Mouse (Mus musculus) left cerebral cortex, postnatal 14 days (tissue): ENCODE results near the gene Unc5c. TPM values are rescaled to one million over a fixed set of nuclear protein-coding genes. Genes with fewer than 3 reads are reported as not detected.

Source experiments
- DNase-seq, 2 experiments: peaks; one replicate each; pipeline ENCODE4 v3.0.0; 2021 to 2022; ENCODE audit warnings: low spot score in 2 of 2, mixed read lengths in 1 of 2
- intact Hi-C: fragments of 180-260 bp; cut with DNase I; formaldehyde crosslinking; loops from one replicate; pipeline ENCODE4 v1.15.1; 2025
- total RNA-seq, 2 experiments: library from RNA; stranded (reverse); gene quantifications; 2 replicates each; pipeline ENCODE4 v1.2.3; 2021

The Unc5c gene
- total RNA-seq, 2 experiments from 2014 or later, result 30.7 to 31.7 TPM

DNA sequence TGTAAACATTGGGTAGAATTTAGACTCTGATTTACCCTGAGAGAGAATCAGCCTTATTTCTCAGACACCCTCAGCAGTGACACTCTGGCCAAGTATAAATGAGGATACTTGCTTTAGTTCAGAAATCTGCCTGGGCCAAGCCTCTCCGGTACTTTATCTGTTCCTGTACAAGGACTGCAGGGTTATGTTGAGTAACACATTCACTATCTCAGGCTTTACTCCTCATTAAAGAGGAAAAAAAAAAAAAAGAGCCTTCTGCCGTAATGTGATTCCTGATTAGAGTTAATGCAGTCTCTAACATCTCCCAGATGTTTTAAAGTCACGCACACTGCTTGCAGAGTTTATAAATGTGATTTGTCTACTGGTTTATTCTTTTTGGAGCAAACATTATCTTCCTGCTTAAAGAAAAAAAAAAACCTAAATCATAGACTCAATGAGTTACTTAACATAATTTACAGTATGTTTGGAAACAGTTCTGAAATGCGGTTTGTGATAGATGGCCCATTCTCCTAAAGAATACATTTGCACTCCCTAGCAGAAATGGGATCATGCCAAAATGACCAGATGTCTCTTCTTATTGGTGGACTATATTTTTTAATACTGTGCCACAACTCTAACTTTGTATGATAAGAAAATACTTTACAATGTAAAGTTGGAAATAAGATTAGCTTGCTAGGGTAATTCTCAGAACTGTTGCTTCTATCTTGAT lies 33.5 kb downstream of the Unc5c start:
- no peak for DNase-seq

DNA sequence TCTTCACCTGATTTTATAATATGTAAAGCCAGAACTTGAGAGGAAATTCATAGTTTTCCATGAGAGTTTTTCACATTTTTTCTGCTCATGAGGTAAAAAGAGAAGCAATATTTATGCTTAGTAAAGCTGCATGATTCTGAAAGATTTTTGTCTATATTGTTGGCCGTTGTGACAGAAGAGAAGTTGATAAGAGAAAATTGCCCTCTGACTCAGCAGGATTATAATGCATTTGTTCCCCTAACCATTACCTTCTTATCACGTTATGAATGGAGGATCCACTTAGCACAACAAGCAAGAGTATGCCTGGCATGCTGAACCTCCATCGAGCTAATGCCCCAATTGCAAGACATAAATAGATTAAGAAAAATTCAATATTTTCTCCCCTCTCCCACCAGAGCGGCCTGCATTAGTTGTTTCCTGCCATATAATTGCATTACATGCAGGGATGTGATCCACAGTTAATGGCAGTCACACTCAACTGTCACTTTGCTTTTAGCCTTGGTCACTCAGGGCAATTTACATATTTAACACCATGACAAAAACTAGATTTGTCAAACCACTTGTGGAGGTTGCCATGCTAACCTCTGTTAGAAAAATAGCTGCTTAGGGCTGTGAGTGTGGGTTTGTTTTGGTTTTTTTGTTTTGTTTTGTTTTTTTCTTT lies 37.0 kb downstream of the Unc5c start:
- intact Hi-C loops, result no loop called here
- no peak for DNase-seq

More for the DNA sequence above, 33.5 kb downstream of the Unc5c start:
- intact Hi-C loops, result no loop called here

DNA sequence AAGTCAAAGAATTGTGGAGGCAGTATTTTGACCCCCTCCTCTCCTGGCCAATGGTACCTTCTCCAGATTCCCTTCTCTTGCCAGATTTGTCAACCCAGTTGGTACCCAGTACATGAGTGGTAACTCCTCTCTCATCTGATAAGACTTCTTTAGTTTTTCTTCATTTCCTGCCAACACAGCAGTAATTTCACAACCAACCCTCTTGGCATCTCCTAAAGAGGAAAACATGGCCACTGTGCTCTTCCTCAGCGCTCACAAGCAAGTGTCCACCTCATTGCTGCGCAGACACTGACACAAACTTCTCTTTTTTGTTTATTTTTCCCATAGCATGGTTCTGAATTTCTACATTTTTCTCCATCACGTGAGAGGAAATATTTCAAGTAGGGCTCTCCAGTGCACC lies 38.3 kb downstream of the Unc5c start:
- DNase-seq, result no peak
- intact Hi-C loops, result no loop called here

DNA sequence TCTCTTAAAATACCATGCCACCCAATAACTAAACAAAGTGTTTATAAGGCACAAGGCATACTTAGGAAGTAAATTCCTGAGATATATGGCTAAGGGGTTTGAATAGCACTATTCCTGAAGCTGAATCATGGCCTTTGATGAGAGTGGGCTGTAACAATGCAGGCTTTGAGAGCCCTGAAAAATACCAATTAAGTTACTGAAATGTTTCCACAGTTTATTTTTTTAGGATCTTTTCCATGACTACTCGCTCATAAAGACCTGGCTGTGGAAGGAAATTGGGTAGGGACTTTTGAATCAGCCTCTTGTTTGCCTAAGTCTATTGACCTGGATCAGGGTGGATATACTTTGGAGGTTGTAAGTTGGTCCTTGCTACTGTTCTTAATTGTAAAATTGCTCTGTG lies 44.8 kb downstream of the Unc5c start:
- no peak for DNase-seq
- intact Hi-C loops, result no loop called here

DNA sequence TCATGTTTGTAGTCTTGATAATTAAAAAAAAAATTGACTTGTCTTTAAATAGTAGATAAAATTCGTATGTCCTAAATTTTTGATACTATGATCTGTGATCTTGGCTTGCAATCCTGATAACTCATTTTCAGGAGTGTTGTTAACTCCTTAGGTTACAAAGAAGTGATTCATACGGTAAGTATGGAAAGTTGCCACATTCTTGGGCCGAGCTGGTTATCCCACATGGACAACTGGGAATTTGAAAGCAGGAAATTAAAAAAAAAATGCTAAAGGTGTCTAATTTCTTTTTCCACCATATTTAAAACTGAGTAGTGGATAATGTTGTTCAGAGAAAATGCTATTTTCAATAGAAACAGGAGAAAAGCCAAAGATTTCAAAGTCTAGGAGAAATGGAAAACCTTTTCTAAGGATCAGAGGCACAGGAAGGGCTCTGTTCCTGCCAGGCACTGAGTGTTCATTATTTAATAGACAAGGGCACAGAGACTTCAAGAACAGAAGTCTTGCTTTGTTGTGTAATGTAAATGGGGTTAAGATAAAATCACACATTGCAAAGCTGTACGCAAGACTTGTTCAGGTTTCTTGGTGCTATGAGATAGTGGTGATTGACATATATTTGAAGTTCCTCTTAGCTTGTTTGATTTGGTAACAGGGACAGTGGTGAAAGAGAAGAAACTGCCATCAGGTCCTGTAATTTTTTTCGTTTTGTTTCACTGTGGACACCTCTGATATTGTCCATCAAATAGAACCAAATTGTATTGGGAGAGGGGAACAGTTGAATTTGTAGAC lies 46.4 kb downstream of the Unc5c start:
- DNase-seq, result no peak
- intact Hi-C loops, result no loop called here

DNA sequence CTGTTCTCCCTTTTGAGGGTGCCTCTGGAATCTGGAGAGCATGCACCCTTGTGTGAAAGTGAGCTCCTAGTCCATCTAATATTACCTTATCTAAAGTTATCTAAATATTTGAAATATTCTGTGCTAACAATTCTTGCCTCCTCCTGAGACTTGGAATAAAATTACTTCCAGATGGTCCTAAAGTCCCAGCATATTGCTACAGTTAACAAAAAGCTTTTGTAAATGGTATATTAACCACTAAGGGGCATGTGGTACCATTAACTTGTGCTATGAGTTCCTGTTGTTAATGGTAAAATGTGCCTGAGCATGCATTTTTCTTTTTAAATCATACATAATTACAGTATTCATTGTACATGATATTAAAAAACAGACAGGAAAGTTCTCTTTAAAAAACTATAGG lies 63.7 kb downstream of the Unc5c start:
- DNase-seq, result no peak
- intact Hi-C loops, result no loop called here

DNA sequence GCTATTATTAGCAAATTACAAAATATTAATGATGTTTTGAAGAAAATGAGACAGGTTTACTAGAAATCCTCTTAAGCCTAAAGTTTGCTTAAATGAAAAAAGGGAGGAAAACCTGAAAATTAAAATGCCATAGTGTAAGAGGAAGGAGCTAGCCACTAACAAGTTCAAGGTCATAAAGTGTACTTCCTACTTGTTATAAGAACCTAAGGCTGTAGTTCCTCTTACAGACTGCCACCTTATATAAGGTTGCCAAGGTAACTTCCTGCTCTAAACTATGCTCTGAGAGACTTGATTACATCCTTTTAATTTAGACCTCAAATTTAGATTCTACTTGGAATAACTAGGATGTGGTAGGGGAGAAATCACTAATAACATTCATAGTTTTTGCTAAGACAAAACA lies 64.6 kb downstream of the Unc5c start:
- intact Hi-C loops, result no loop called here
- no peak for DNase-seq

DNA sequence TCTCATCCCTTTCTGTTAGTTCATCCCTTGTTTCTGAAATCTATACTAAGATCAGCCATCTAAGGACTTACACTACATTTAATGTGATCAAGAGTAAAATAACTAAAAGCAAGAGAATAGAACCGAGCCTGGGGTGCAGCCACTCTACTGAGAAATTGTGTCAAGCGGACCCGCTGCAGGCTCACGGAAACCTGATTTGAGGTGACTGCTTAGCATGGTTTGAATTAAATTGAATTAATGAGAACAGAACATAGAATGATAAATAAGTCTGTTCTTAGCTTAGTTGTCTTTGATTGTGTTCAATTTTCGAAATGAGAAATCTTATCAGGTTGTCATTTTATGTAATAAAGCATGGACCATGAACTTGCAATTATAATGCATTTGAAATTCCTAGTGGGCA lies 68.8 kb downstream of the Unc5c start:
- intact Hi-C loops, result no loop called here
- no peak for DNase-seq

DNA sequence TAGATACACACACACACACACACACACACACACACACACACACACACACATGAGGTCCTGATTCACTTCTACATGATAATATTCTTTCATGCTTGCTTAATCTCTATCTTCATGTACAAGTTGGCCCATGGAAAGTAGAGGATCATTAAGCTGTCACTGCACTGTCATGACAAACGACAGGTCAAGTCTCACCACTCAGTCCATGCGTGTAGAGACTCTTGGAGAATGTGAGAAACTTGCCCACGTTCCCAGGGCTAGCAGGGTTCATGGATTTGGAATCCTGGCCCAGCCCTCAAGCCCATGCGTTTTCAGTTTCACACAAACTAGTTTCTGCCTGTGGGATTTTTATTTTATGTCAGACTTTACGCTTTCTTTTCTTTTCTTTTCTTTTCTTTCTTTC lies 71.8 kb downstream of the Unc5c start:
- intact Hi-C loops, result no loop called here
- no peak for DNase-seq

DNA sequence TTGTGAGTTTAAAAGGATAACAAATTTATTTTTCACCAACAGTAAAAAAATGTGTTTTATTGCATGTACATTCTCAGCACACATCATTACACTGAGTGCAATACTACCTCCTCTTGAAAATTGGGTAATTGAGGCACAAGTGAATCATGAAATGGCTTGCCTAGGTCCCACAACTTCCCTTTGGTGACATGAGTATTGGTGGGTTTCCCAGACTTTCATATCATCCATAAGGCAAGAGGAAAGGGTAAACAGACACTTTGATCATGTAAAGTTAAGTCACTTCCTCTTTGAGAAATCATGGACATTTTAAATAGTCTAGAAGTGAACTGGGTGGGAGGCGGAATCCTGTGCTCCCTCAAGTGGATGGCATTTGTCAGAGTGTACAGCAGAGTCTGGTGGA lies 73.1 kb downstream of the Unc5c start:
- DNase-seq, result no peak
- intact Hi-C loops, result no loop called here

DNA sequence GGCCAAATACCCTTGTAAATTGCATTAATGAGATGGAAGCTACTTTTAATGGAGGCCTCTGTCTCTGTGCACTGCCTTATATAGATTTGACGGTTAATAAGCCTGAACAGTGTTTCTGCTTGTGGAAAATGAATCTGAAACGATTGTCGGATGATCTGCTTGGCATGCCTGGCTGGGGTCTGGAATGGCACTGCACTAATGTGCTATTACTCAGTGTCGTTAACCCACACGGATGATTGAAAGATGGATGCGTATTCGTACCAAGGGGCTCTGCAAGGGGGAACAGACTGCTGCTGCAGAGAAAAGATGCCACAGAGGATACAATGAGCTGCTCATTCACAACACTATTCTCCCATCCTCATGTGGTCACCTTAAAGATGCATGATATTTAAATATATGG lies 75.7 kb downstream of the Unc5c start:
- DNase-seq, result no peak
- intact Hi-C loops, result no loop called here

DNA sequence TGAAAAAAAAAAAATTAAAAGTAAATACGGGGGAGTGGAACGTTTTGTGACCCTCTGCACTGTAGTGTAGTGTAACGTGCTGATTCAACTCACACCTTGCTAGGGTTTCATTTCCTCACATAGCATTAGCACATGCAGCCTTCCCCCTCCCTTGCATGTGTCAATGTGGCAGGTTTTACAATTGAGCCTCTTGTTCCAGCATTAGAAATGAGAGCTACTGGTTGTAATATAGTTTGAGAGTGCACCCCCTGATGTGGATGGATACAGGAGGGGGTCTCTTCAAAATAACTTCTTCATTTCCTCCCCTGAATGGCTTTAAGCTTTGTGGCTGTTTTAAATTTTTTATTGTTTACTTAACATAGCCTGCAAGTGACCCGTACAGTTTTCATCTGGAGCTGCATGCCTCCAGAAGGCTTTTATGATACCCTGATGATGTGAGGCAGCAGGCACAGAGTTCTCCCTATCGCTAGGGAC lies 82.4 kb downstream of the Unc5c start:
- DNase-seq, result no peak
- intact Hi-C loops, result no loop called here

DNA sequence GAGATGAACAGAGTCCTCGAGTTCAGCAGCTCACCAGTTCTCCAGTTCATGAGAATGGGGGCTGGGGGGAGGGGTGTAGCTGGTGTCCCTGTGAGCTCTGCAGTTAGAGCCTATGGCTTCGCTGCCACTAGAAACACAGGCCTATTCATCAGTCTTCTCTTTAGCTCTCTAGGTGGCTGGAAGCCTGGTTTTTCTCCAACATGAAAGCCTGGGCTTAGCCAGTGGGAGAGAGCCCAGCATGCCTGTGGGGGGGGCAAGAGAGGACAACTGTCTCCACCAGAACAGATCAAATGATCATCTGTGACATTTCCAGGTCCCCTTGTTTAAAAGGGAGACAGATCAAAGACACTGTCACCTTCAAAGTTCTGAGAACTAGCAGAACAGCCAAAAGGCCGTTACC lies 84.6 kb downstream of the Unc5c start:
- intact Hi-C loops, result no loop called here
- DNase-seq, result no peak

DNA sequence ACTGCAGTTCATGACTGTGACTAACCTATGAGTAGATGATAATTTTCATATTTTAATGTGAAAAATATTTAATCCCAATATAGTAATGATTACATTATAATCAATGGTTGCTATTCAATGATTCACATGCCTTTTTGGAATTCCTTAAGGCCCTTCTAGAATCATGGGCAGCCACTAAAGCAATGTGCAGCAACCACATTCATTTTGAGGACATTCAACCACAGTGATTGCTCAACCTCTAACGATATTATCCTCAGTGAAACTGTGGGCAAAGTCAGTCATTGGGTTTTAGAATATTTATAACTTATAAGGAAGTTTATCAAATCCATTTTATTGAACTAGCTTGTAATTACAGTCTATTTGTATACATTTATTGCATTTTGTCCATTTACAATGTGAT lies 87.9 kb downstream of the Unc5c start:
- DNase-seq, result no peak
- intact Hi-C loops, result no loop called here

DNA sequence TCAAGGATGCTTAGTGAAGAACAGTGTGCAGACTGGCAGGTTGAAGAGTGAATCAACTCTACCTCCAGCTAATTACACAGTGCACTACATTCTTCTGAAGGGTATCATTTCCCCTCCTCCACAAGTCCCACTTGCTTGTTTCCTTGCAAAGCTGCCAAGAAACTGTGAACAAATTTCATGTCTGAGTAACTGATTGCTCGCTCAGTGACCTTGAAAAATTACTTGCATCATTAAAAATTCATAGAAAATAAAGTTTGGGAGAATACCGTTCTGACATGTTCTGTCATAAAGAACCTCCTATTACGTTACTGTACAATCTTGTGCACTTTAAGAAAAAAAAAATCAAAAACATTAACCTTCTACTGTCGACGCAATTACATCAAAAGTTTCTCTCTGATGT lies 92.1 kb downstream of the Unc5c start:
- DNase-seq, result no peak
- intact Hi-C loops, result no loop called here

DNA sequence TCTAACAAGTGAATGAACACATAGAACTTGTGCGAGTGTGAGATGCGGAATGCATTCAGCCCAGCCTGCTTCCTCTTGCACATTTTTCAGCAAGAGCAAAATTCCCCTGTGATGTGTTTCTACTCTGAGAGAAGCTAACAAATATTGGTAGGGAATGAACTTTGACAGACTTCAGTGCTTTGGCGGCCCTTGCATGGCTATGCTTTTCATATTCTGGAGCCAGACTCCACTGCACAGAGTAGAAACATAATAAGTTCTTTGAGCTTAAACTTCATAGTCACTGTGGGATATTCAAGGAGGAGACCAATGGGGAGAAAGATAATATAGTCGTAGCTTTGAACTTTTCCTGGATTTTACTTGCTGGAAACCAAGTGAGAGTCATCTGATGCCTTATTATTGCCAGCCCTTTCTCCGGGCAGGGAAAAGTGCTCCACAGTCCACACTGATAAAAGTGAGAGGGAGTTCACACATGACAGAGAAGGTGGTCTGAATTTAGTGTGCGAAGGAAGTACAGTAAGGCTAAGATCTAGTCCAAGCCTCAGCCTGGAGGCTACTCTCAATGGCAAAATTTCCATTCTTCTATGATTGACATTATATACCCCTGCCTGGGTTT lies 110.2 kb downstream of the Unc5c start:
- intact Hi-C loops, result no loop called here
- DNase-seq, result no peak

DNA sequence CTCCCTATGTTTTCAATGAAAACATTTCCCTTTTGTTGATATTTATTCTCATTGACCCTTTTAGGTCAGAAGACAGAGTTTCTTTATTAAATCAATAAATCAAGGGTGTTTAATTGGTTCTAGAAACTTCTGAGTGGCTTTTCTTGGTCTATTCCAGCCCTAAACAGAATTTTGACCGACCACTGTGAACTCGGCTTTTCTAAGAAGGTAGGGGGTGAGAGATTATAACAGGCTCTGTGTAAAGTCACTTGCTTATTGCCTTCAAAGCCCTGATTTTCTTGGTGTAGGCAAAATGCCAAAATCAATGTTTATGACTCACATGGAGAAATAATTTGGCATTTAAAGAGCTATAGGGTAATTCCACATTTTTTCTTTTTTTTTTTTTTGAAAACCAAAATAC lies 112.4 kb downstream of the Unc5c start:
- intact Hi-C loops, result no loop called here

DNA sequence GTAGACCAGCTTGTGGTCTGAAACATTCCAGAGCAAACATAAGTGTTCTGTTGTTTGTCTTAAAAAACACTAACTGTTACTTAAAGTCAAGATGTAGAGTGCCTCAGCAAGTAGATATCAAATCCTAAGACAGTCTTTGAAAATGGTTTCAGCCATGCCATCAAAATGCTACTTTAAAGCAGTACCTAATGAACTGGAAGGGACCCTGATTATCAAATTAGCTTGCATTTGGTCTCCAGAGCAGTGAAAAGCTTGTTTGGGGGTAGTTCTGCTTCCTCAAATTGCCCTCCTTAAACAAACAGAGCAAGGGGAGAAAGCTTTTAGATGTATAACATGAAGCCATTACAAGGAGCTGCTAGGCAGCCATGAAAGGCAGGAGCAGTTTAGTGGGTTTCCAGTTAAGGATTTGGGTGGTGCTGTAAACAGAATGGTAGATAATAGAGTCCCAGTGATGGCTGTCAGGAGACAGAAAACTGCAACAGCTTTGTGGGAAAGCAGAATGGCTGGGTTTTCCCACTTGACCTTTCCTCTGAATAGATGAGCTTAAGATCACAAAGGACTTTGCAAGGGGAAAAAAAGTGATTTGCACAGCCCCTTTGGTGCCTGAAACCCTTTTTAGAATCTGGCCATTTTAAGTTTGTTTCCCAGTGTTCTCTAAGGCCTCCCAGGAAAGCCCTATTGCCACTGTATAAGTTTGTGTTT lies 116.3 kb downstream of the Unc5c start:
- intact Hi-C loops, result no loop called here
- DNase-seq, result no peak

More for the DNA sequence above, 112.4 kb downstream of the Unc5c start:
- DNase-seq, result no peak

DNA sequence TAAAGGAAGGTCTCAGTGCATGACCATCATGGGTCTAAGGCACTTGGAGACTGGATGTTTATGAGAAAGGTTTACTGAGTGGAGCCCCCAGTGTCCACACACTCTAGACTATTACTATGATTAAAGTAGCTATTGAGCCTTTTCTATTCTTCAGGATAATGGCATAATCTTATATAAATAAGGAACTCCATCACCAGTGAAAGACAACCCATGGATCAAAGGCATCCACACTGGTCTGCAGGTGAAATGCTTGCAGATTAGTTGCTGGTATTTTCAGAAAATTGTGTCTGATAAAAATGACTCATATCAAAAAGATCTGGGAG lies 116.8 kb downstream of the Unc5c start:
- intact Hi-C loops, result no loop called here
- DNase-seq, result no peak

DNA sequence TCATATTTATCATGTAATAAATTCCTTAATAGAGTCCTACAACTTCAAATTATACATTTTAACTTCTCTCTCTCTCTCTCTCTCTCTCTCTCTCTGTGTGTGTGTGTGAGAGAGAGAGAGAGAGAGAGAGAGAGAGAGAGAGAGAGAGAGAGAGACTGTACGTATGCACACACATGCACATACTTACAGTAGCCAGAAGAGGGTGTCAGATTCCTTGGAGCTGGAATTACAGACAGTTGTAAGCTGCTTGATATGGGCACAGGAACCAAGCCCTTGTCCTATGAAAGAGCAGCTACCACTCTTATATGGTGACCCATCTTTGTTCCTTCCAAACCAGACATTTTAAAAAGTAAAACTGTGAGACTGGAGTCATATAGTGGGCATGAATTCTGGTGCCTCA lies 118.2 kb downstream of the Unc5c start:
- no peak for DNase-seq
- intact Hi-C loops, result no loop called here
